Mouse (Mus musculus) midbrain, embryonic 16.5 days (tissue): Measurements from ENCODE around the gene Tlr5. TPM values are rescaled to one million over a fixed set of nuclear protein-coding genes. Genes with fewer than 3 reads are reported as not detected.

Experiments used
- ATAC-seq: fragments of 200-750 bp; cut with Nextera tagmentation; 2 replicates; pipeline ENCODE4 v1.8.0; 2017; ENCODE audit warnings: moderate TSS enrichment
- H3K27ac ChIP-seq: fragments of 300-500 bp; sonication (generic); 2 replicates; pipeline ENCODE4 v1.5.1; 2014; ENCODE audit warnings: mild to moderate bottlenecking, low read length, mixed read lengths
- H3K27me3 ChIP-seq: fragments of 300-500 bp; sonication (generic); 2 replicates; pipeline ENCODE4 v1.6.1; 2014; ENCODE audit warnings: low read depth, low read length, mixed read lengths; ENCODE audit not compliant: control insufficient read depth, insufficient read depth
- H3K36me3 ChIP-seq: fragments of 300-500 bp; sonication (generic); 2 replicates; pipeline ENCODE4 v1.6.1; 2014; ENCODE audit warnings: mild to moderate bottlenecking, low read length, moderate library complexity, mixed read lengths; ENCODE audit not compliant: control insufficient read depth, insufficient read depth
- H3K4me1 ChIP-seq: fragments of 300-500 bp; sonication (generic); 2 replicates; pipeline ENCODE4 v1.6.1; 2014; ENCODE audit warnings: mild to moderate bottlenecking, low read length, mixed read lengths; ENCODE audit not compliant: control insufficient read depth, insufficient read depth
- H3K4me2 ChIP-seq: fragments of 300-500 bp; sonication (generic); 2 replicates; pipeline ENCODE4 v1.6.1; 2014; ENCODE audit warnings: mild to moderate bottlenecking, low read length, mixed read lengths
- H3K4me3 ChIP-seq: fragments of 300-500 bp; sonication (generic); 2 replicates; pipeline ENCODE4 v1.5.1; 2014; ENCODE audit warnings: low read depth, mild to moderate bottlenecking, low read length, moderate library complexity, mixed read lengths
- H3K9ac ChIP-seq: fragments of 300-500 bp; sonication (generic); 2 replicates; pipeline ENCODE4 v1.6.1; 2014; ENCODE audit warnings: low read depth, low read length, mixed read lengths
- H3K9me3 ChIP-seq: fragments of 300-500 bp; sonication (generic); replicated peaks from 2 replicates; pipeline ENCODE4 v1.6.1; 2014; ENCODE audit warnings: mild to moderate bottlenecking, low read length, mixed read lengths; ENCODE audit not compliant: control insufficient read depth, poor library complexity, severe bottlenecking
- WGBS: fragments of 180-500 bp; shearing (Covaris S2); extraction: QIAGEN DNeasy Blood & Tissue Kit; methylation state at CpG from one replicate; pipeline ENCODE4 v1.1.7; 2014; 5-methylcytosine and 5-hydroxymethylcytosine counted together
- polyA plus RNA-seq: library from polyadenylated mRNA; unstranded; fragments of >200 nt; fragmentation: Nextera tagmentation; extraction: Ambion mirVana; gene quantifications from 2 replicates; pipeline ENCODE4 v1.2.1, GENCODE M21; 2015

Tlr5 gene
- polyA plus RNA-seq, 1 experiment from 2014 or later, result 0.20 TPM

DNA sequence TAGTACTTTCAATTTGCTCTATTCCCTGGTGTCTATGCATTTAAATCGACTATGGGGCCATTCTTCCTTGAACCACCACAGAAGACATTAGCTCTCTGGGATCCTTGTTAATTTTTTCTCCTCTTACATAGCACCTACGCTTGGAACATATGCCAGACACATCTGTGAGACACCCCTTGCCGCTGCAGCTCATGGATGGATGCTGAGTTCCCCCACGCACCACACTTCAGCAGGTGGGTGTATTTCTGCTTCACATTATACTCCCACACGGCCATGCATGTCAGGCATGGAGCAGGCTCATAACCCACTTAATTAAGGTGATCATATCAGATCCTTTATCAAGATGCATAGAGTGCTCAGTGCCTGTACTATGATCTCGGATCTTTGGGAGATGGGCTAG is 17.7 kb downstream of the Tlr5 start:
- Histone ChIP-seq H3K4me2 (no peak overlapping the region), H3K9me3 (no peaks in the 10 kb centered on the region), H3K4me1 (no peaks in the 10 kb centered on the region), H3K4me3 (no peak overlapping the region), H3K27me3 (no peaks in the 10 kb centered on the region), H3K36me3 (no peaks in the 10 kb centered on the region), H3K27ac (no peak overlapping the region), H3K9ac (no peak overlapping the region)
- WGBS, result 91% methylated on average over 6 of the region's 6 CpGs
- ATAC-seq, result no peak

DNA sequence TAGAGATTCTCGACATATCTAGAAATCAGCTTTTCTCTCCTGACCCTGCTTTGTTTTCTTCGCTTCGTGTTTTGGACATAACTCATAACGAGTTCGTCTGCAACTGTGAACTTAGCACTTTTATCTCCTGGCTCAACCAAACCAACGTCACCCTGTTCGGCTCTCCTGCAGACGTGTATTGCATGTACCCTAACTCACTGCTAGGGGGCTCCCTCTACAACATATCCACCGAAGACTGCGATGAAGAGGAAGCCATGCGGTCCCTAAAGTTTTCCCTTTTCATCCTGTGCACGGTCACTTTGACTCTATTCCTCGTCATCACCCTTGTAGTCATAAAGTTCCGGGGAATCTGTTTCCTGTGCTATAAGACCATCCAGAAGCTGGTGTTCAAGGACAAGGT is 20.2 kb downstream of the Tlr5 start:
- Histone ChIP-seq H3K9ac (no peak overlapping the region), H3K4me2 (no peak overlapping the region), H3K27me3 (no peaks in the 10 kb centered on the region), H3K27ac (no peak overlapping the region), H3K36me3 (no peaks in the 10 kb centered on the region), H3K4me3 (no peak overlapping the region), H3K4me1 (no peaks in the 10 kb centered on the region), H3K9me3 (no peaks in the 10 kb centered on the region)
- no peak for ATAC-seq
- 82% methylated on average over 14 of the region's 14 CpGs for WGBS

DNA sequence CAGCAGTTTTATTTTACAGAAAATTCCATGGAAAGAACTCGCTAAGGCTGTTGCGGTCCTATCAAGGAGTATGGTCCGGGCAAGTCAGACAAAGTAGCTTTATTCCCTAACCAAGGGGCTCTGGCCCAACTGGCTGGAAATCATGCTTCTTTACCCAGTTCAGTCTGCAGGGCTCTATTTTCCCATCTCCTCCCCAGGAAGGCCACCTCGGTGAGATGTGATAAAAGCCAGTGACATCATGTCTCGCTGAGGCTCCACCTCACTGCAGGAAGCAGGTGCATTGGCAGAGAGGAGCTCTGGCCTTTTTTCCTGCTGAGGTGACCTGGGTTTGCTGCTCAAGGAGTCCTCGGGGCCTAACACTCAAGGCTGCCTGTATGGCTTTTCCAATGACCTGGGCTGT is 26.1 kb downstream of the Tlr5 start:
- Histone ChIP-seq H3K9ac (no peak overlapping the region), H3K27ac (no peak overlapping the region), H3K36me3 (no peaks in the 10 kb centered on the region), H3K4me3 (no peak overlapping the region), H3K4me1 (peaks cover 7% of the 10 kb centered on the region; the same call in 1 of the 2 replicates), H3K27me3 (no peaks in the 10 kb centered on the region; the same call in 1 of the 2 replicates), H3K9me3 (no peaks in the 10 kb centered on the region), H3K4me2 (no peak overlapping the region)
- WGBS, result 78% methylated on average over 6 of the region's 6 CpGs
- ATAC-seq, result no peak

DNA sequence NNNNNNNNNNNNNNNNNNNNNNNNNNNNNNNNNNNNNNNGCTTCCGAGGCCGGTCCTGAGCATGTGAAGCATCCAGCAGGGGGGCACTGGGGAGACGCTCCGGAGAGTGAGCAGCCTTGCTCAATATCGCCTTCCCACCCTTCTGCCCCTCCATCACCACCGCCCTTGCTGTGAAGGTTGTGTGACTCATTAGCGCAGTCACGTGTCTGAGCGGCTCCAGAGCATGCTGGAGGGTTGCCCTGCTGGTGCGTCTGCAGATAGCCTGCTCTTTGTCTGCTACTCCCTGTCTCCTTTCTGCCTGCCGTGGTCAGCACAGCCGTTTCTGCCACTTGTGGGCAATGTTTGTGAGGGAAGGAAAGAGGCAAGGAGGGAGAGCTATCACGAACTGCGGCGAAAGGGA is 28.4 kb downstream of the Tlr5 start:
- Histone ChIP-seq H3K4me3 (peak overlapping the region; percentile 37), H3K9me3 (no peaks in the 10 kb centered on the region), H3K36me3 (no peaks in the 10 kb centered on the region), H3K27ac (peak overlapping the region; percentile 74), H3K27me3 (no peaks in the 10 kb centered on the region; the same call in 1 of the 2 replicates), H3K4me1 (peaks cover 7% of the 10 kb centered on the region; the same call in 1 of the 2 replicates), H3K9ac (peak overlapping the region; percentile 66), H3K4me2 (peak overlapping the region; percentile 74)
- WGBS, result under 1% methylated on average over 13 of the region's 15 CpGs
- peak; percentile 94 for ATAC-seq

DNA sequence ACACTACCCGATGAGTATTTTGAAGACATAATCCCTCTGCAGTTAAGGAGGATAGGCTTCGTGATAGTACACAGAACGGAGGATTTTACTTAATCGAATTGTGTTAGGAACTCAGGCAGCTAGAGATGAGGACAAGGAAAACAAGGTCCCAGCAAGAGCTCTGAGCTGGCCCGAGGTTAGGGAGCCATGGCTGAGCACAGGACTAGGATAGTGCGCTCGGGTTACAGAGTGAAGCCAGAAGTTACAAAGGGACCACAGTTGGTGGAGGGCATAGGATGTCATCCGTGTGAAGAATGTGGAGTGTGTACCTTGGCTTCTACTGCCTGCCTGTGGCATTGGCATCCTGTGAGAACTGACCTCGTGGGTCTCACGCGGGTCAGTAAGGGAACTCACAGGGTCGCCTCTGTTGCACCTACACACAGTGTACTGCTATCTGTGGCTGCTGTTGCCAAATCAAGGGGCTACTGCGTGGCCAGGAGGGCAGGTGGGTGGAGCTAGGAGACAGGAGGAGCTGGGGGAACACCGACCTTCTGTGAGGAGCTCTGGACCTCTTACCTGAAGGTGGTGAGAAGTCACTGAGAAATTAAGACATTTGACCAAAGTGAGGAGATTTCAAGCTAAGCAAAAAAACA is 29.0 kb downstream of the Tlr5 start:
- Histone ChIP-seq H3K27ac (peak overlapping the region; percentile 74), H3K4me1 (peaks cover 7% of the 10 kb centered on the region; the same call in 1 of the 2 replicates), H3K9me3 (no peaks in the 10 kb centered on the region), H3K4me3 (peak overlapping the region; percentile 37), H3K27me3 (no peaks in the 10 kb centered on the region; the same call in 1 of the 2 replicates), H3K4me2 (peak overlapping the region; percentile 74), H3K9ac (peak overlapping the region; percentile 66), H3K36me3 (no peaks in the 10 kb centered on the region)
- 53% methylated on average over 14 of the region's 14 CpGs for WGBS
- ATAC-seq, result peak; percentile 59

DNA sequence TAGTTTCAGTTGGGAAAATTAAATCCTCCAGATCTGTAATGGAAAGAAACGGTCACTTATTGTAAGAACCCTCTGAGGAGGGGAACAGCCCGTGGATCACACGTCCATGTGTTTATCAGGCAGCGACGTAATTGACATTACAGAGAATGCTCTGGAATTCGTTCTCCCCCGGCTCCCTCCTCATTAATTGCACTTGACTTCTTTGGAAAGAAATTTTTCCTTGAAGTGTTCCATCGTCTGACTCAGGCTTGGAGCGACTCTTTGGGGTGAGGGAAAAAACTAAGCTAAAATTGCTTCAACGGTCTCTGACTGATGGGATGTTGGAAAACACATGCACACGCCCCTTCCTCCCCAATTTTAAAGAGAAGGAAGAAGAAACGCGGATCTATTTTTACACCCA is 31.7 kb downstream of the Tlr5 start:
- no peak overlapping the region for H3K4me2 ChIP-seq
- no peak overlapping the region for H3K9ac ChIP-seq
- no peak overlapping the region for H3K27ac ChIP-seq
- peaks cover 7% of the 10 kb centered on the region; the same call in 1 of the 2 replicates for H3K4me1 ChIP-seq
- no peak for ATAC-seq
- H3K4me3 ChIP-seq, result no peak overlapping the region
- 72% methylated on average over 13 of the region's 13 CpGs for WGBS
- no peaks in the 10 kb centered on the region for H3K36me3 ChIP-seq
- no peaks in the 10 kb centered on the region for H3K9me3 ChIP-seq
- H3K27me3 ChIP-seq, result no peaks in the 10 kb centered on the region; the same call in 1 of the 2 replicates

DNA sequence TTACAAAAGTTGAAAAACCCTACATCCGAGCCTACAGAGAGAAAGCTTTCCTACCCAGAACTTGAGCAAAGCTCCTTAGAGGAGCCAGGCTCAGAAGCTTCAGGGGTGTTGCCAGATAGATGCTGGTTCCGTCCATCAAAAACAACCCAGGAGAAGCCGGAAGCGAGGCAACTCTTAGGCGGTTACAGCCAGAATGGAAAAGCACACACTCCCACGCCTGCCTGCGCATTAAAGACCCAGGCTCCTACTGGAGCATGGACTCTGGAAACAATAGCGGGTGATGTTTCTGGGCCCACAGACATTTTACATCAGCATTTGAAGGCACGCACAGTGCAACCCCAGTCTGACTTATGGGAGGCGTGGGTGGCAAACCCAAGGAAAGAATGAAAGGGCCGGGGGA is 32.2 kb downstream of the Tlr5 start:
- Histone ChIP-seq H3K36me3 (no peaks in the 10 kb centered on the region), H3K27me3 (no peaks in the 10 kb centered on the region; the same call in 1 of the 2 replicates), H3K9ac (no peak overlapping the region), H3K4me2 (no peak overlapping the region), H3K4me1 (peaks cover 7% of the 10 kb centered on the region; the same call in 1 of the 2 replicates), H3K27ac (no peak overlapping the region), H3K4me3 (no peak overlapping the region), H3K9me3 (no peaks in the 10 kb centered on the region)
- WGBS, result 85% methylated on average over 11 of the region's 11 CpGs
- ATAC-seq, result no peak

DNA sequence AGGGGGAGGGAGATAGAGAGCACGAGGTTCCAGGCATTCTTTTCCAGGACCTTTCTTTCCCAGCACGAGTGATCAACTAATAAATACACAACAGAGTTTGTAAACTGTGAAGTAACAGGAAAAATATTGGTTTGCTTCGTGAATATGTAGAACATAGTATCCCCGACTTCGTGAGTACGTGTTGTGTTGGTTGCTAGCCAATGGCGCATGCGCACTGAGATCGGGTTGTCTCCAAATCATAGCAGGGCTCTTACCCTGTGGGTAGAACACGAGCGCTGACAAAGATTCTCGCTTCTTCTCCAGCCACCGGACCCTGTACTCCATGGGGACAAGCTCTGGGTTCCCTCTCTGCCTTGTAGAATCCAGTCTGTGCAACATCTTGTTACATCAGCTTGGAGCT is 33.2 kb downstream of the Tlr5 start:
- H3K4me2 ChIP-seq, result no peak overlapping the region
- H3K9me3 ChIP-seq, result no peaks in the 10 kb centered on the region
- 90% methylated on average over 13 of the region's 13 CpGs for WGBS
- H3K27ac ChIP-seq, result no peak overlapping the region
- H3K27me3 ChIP-seq, result no peaks in the 10 kb centered on the region
- H3K4me3 ChIP-seq, result no peak overlapping the region
- no peak overlapping the region for H3K9ac ChIP-seq
- no peaks in the 10 kb centered on the region for H3K36me3 ChIP-seq
- ATAC-seq, result no peak
- peaks cover 7% of the 10 kb centered on the region; the same call in 1 of the 2 replicates for H3K4me1 ChIP-seq

DNA sequence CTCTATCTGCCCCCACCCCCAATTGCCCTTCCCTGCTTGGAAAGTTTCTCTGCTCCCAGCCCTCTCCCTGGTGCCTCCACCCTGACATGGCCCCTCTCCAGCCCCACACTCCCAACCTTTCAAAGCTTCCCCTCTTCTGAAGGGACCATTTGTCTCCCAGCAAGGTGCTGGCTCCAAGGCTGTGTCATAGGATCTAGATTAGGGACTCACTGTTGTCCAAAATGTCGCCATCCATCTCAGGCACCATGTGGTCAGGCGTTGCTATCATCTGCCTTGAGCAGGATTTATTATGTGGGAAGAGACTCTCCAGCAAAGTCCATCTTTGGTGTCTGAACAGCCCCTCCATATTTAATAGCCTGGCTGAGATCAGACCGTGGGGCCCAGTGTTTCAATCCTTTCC is 34.1 kb downstream of the Tlr5 start:
- Histone ChIP-seq H3K9me3 (no peaks in the 10 kb centered on the region), H3K27me3 (no peaks in the 10 kb centered on the region), H3K4me3 (no peak overlapping the region), H3K27ac (no peak overlapping the region), H3K4me2 (no peak overlapping the region), H3K9ac (no peak overlapping the region), H3K36me3 (no peaks in the 10 kb centered on the region), H3K4me1 (peaks cover 1% of the 10 kb centered on the region; the same call in 1 of the 2 replicates)
- WGBS, result 78% methylated on average over 3 of the region's 3 CpGs
- no peak for ATAC-seq
